In the genomic region with DNA sequence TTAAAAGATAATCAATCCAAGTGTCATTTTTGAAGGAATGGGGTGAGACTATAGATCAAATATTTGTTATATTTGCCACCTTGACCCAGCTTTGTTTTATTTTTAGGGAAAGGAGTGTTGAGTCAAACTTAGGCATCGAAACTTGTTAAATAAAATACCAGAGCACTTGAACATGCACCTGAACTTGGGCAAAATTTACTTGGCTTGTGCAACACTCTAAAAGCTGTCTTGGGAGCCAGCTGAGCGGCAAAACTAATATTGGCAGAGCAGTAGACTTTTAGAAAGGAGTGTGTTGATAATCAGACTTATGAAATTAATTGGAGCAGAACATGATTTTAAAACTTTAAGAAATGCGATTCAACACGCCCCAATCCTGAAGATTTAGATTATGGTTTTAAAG, we compare ENCODE assay signal across 16 mouse cellular contexts.
"Had no signal": no experiment of that assay in that cellular context is flagged by ENCODE, and none has a peak within 500 bp of the region (broad histone marks: within the 10 kb centered on the region; RNA-seq: fewer than 3 reads in every experiment).

No protein-coding gene starts in this region.

- H3K27me3 ChIP-seq: heart, embryonic 12.5 days; hindbrain, embryonic 12.5 days; intestine, embryonic 15.5 days; kidney, embryonic 15.5 days; limb, embryonic 13.5 days; limb, embryonic 15.5 days had no signal

- H3K4me2 ChIP-seq: heart, embryonic 12.5 days; hindbrain, embryonic 12.5 days; hindbrain, embryonic 14.5 days; intestine, embryonic 15.5 days; kidney, embryonic 15.5 days; limb, embryonic 13.5 days; limb, embryonic 15.5 days had no signal

- H3K9me3 ChIP-seq: heart, embryonic 10.5 days; heart, embryonic 12.5 days; intestine, embryonic 15.5 days; kidney, embryonic 15.5 days; limb, embryonic 13.5 days; limb, embryonic 15.5 days had no signal

- H3K4me3 ChIP-seq: gastrocnemius, adult 2 months; heart, embryonic 10.5 days; heart, embryonic 12.5 days; hindbrain, embryonic 10.5 days; hindbrain, embryonic 12.5 days; intestine, embryonic 15.5 days; kidney, embryonic 15.5 days; limb, embryonic 13.5 days; limb, embryonic 15.5 days had no signal

- H3K4me1 ChIP-seq: heart, embryonic 10.5 days; heart, embryonic 12.5 days; intestine, embryonic 15.5 days; kidney, embryonic 15.5 days; limb, embryonic 13.5 days; limb, embryonic 15.5 days had no signal

- H3K9ac ChIP-seq: heart, embryonic 12.5 days; hindbrain, embryonic 12.5 days; hindbrain, embryonic 14.5 days; intestine, embryonic 15.5 days; kidney, embryonic 15.5 days; limb, embryonic 13.5 days; limb, embryonic 15.5 days had no signal

- H3K27ac ChIP-seq: gastrocnemius, adult 2 months; heart, embryonic 10.5 days; hindbrain, embryonic 10.5 days; hindbrain, embryonic 12.5 days; hindbrain, embryonic 14.5 days; intestine, embryonic 15.5 days; kidney, embryonic 15.5 days; kidney, postnatal 0 days; limb, embryonic 13.5 days; limb, embryonic 15.5 days had no signal

- ATAC-seq: hindbrain, embryonic 16.5 days; inflammation-experienced regulatory T-cells, adult 6 months; intestine, embryonic 15.5 days; intestine, postnatal 0 days had no signal

- H3K36me3 ChIP-seq: heart, embryonic 10.5 days; heart, embryonic 12.5 days; hindbrain, embryonic 10.5 days; hindbrain, embryonic 12.5 days; intestine, embryonic 15.5 days; kidney, embryonic 15.5 days; limb, embryonic 13.5 days; limb, embryonic 15.5 days had no signal

- DNase-seq: gastrocnemius, postnatal 25 days; layer of hippocampus, postnatal 36 days had no signal
